Mouse (Mus musculus): ENCODE measurements around the gene Ncstn. TPM values are rescaled to one million over a fixed set of nuclear protein-coding genes. Genes with fewer than 3 reads are reported as not detected.

Gene Ncstn
- polyA plus RNA-seq, 1 experiment from 2014 or later: 110 TPM

DNA sequence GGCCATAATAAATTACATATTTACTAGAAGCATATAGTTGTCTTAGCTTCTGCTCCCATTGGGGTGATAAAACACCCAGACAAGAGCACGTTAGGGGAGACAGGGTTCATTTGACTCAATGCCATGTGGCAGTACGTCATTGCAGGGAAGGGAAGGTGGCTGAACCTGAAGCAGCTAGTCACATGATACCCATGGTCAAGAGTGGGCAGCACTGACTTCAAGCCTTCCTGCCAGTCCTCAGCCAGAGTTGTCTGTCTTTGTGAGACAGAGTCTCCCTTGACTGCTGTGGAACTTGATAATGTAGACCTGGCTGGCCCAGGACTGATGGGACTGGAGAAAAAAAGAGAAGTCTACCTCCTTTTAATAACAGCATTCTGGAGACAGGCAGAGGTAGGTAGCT lies 40.1 kb upstream of the Ncstn start:
- H3K4me1 ChIP-seq (ENCODE audit: control insufficient read depth, insufficient read depth, low read depth, low read length): peaks cover 5% of the 10 kb centered on the region
- no peak for ATAC-seq
- no peak overlapping the region for H3K9ac ChIP-seq (ENCODE audit: low read depth, low read length)
- no peak overlapping the region for H3K4me2 ChIP-seq (ENCODE audit: low read length)
- H3K36me3 ChIP-seq (ENCODE audit: control insufficient read depth, insufficient read depth, low read length): peaks cover 40% of the 10 kb centered on the region
- no peak overlapping the region for H3K4me3 ChIP-seq (ENCODE audit: low read length)
- no peaks in the 10 kb centered on the region for H3K27me3 ChIP-seq (replicated peaks; ENCODE audit: control insufficient read depth, insufficient read depth, low read length)
- H3K27ac ChIP-seq (ENCODE audit: low read depth, low read length): no peak overlapping the region
- WGBS: 80% methylated on average over 2 of the region's 2 CpGs
- no peaks in the 10 kb centered on the region for H3K9me3 ChIP-seq (ENCODE audit: control insufficient read depth, low read length)

GRCm38 (mm10) chr1:172119720-172120119 lies 37.1 kb upstream of the Ncstn start:
- Histone ChIP-seq H3K36me3 (ENCODE audit: control insufficient read depth, insufficient read depth, low read length) (peaks cover 66% of the 10 kb centered on the region), H3K9me3 (ENCODE audit: control insufficient read depth, low read length) (no peaks in the 10 kb centered on the region), H3K27ac (ENCODE audit: low read depth, low read length) (no peak overlapping the region), H3K4me3 (ENCODE audit: low read length) (no peak overlapping the region), H3K4me2 (ENCODE audit: low read length) (no peak overlapping the region), H3K9ac (ENCODE audit: low read depth, low read length) (no peak overlapping the region), H3K27me3 (replicated peaks; ENCODE audit: control insufficient read depth, insufficient read depth, low read length) (no peaks in the 10 kb centered on the region), H3K4me1 (ENCODE audit: control insufficient read depth, insufficient read depth, low read depth, low read length) (no peaks in the 10 kb centered on the region)
- 46% methylated on average over 3 of the region's 3 CpGs for WGBS
- 0 out of 2 replicates have a peak, but pooled peaks have one; percentile 47 for ATAC-seq

- WGBS: 82% methylated on average over 6 of the region's 6 CpGs
- H3K36me3 ChIP-seq (ENCODE audit: control insufficient read depth, insufficient read depth, low read length): peaks cover 72% of the 10 kb centered on the region
- no peaks in the 10 kb centered on the region for H3K9me3 ChIP-seq (ENCODE audit: control insufficient read depth, low read length)
- H3K9ac ChIP-seq (ENCODE audit: low read depth, low read length): no peak overlapping the region
- H3K27ac ChIP-seq (ENCODE audit: low read depth, low read length): no peak overlapping the region
- no peak overlapping the region for H3K4me2 ChIP-seq (ENCODE audit: low read length)
- H3K4me1 ChIP-seq (ENCODE audit: control insufficient read depth, insufficient read depth, low read depth, low read length): no peaks in the 10 kb centered on the region
- H3K27me3 ChIP-seq (replicated peaks; ENCODE audit: control insufficient read depth, insufficient read depth, low read length): no peaks in the 10 kb centered on the region
- no peak for ATAC-seq
- no peak overlapping the region for H3K4me3 ChIP-seq (ENCODE audit: low read length)
Measured at GRCm38 (mm10) chr1:172119100-172119499, 36.5 kb upstream of the Ncstn start.

DNA sequence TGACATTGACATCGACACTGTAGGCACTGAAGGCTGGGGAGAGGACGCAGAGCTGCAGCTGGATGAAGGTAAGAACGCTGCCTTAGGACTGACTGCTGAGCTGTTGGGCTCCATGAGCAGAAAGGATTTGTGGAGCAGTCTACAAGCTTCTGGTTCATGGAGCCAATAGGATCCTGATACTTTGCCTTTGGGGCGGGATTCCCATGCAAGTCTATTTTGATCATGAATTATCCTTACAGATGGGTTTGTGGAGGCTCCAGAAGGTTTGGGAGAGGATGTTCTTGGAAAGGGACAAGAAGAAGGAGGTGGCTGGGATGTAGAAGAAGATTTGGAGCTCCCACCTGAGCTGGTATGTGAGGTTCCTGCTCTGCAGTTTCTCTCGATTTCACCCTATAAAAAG lies 34.4 kb upstream of the Ncstn start:
- Histone ChIP-seq H3K4me3 (ENCODE audit: low read length) (no peak overlapping the region), H3K27ac (ENCODE audit: low read depth, low read length) (no peak overlapping the region), H3K36me3 (ENCODE audit: control insufficient read depth, insufficient read depth, low read length) (peaks cover 84% of the 10 kb centered on the region), H3K27me3 (replicated peaks; ENCODE audit: control insufficient read depth, insufficient read depth, low read length) (no peaks in the 10 kb centered on the region), H3K4me1 (ENCODE audit: control insufficient read depth, insufficient read depth, low read depth, low read length) (no peaks in the 10 kb centered on the region), H3K4me2 (ENCODE audit: low read length) (no peak overlapping the region), H3K9ac (ENCODE audit: low read depth, low read length) (no peak overlapping the region), H3K9me3 (ENCODE audit: control insufficient read depth, low read length) (no peaks in the 10 kb centered on the region)
- no peak for ATAC-seq
- 95% methylated on average over 5 of the region's 5 CpGs for WGBS

- peaks cover 52% of the 10 kb centered on the region for H3K36me3 ChIP-seq (ENCODE audit: control insufficient read depth, insufficient read depth, low read length)
- ATAC-seq: peak; percentile 93
- no peak overlapping the region for H3K27ac ChIP-seq (ENCODE audit: low read depth, low read length)
- no peaks in the 10 kb centered on the region for H3K27me3 ChIP-seq (replicated peaks; ENCODE audit: control insufficient read depth, insufficient read depth, low read length)
- no peak overlapping the region for H3K9ac ChIP-seq (ENCODE audit: low read depth, low read length)
- H3K4me2 ChIP-seq (ENCODE audit: low read length): no peak overlapping the region
- WGBS: 56% methylated on average over 10 of the region's 10 CpGs
- no peak overlapping the region for H3K4me3 ChIP-seq (ENCODE audit: low read length)
- no peaks in the 10 kb centered on the region for H3K4me1 ChIP-seq (ENCODE audit: control insufficient read depth, insufficient read depth, low read depth, low read length)
- no peaks in the 10 kb centered on the region for H3K9me3 ChIP-seq (ENCODE audit: control insufficient read depth, low read length)
Measured at GRCm38 (mm10) chr1:172107777-172108477, 25.3 kb upstream of the Ncstn start.

DNA sequence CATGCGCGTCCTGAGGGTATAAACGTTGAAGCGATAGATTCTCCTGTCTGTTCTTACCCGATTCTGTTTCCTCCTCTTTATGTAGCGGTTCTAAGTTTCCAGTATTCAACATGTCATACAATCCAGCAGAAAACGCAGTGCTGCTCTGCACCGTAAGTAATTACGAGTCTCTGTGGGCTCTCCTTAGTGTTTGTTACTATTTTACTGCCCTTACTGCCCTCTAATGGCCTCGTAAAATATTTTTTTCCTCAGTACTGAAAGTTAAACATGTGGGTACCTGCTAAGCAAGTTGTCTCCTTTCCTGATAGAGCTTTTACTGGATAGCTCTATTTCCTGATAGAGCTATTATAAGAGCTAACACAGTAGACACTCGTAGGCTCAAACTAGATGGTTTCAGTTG lies 22.5 kb upstream of the Ncstn start:
- 73% methylated on average over 11 of the region's 11 CpGs for WGBS
- no peak for ATAC-seq
- H3K4me2 ChIP-seq (ENCODE audit: low read length): no peak overlapping the region

GRCm38 (mm10) chr1:172103619-172104018 lies 21.0 kb upstream of the Ncstn start:
- no peak for ATAC-seq
- no peaks in the 10 kb centered on the region for H3K4me1 ChIP-seq (ENCODE audit: control insufficient read depth, insufficient read depth, low read depth, low read length)
- H3K9ac ChIP-seq (ENCODE audit: low read depth, low read length): no peak overlapping the region
- no peaks in the 10 kb centered on the region for H3K9me3 ChIP-seq (ENCODE audit: control insufficient read depth, low read length)
- 88% methylated on average over 4 of the region's 4 CpGs for WGBS
- no peak overlapping the region for H3K4me3 ChIP-seq (ENCODE audit: low read length)
- no peak overlapping the region for H3K27ac ChIP-seq (ENCODE audit: low read depth, low read length)
- no peaks in the 10 kb centered on the region for H3K27me3 ChIP-seq (replicated peaks; ENCODE audit: control insufficient read depth, insufficient read depth, low read length)
- peaks cover 49% of the 10 kb centered on the region for H3K36me3 ChIP-seq (ENCODE audit: control insufficient read depth, insufficient read depth, low read length)
- no peak overlapping the region for H3K4me2 ChIP-seq (ENCODE audit: low read length)

More for the DNA sequence above, 22.5 kb upstream of the Ncstn start:
- Histone ChIP-seq H3K36me3 (ENCODE audit: control insufficient read depth, insufficient read depth, low read length) (peaks cover 51% of the 10 kb centered on the region), H3K9ac (ENCODE audit: low read depth, low read length) (no peak overlapping the region), H3K9me3 (ENCODE audit: control insufficient read depth, low read length) (no peaks in the 10 kb centered on the region), H3K4me3 (ENCODE audit: low read length) (no peak overlapping the region), H3K27me3 (replicated peaks; ENCODE audit: control insufficient read depth, insufficient read depth, low read length) (no peaks in the 10 kb centered on the region), H3K27ac (ENCODE audit: low read depth, low read length) (no peak overlapping the region), H3K4me1 (ENCODE audit: control insufficient read depth, insufficient read depth, low read depth, low read length) (no peaks in the 10 kb centered on the region)

- Histone ChIP-seq H3K9me3 (ENCODE audit: control insufficient read depth, low read length) (no peaks in the 10 kb centered on the region), H3K9ac (ENCODE audit: low read depth, low read length) (no peak overlapping the region), H3K4me2 (ENCODE audit: low read length) (no peak overlapping the region), H3K4me3 (ENCODE audit: low read length) (no peak overlapping the region), H3K27ac (ENCODE audit: low read depth, low read length) (no peak overlapping the region), H3K4me1 (ENCODE audit: control insufficient read depth, insufficient read depth, low read depth, low read length) (no peaks in the 10 kb centered on the region), H3K36me3 (ENCODE audit: control insufficient read depth, insufficient read depth, low read length) (peaks cover 42% of the 10 kb centered on the region), H3K27me3 (replicated peaks; ENCODE audit: control insufficient read depth, insufficient read depth, low read length) (no peaks in the 10 kb centered on the region)
- 65% methylated on average over 6 of the region's 6 CpGs for WGBS
- no peak for ATAC-seq
Measured at GRCm38 (mm10) chr1:172099325-172100033, 16.9 kb upstream of the Ncstn start.

GRCm38 (mm10) chr1:172095202-172095601 lies 12.6 kb upstream of the Ncstn start:
- H3K4me1 ChIP-seq (ENCODE audit: control insufficient read depth, insufficient read depth, low read depth, low read length): no peaks in the 10 kb centered on the region
- H3K27ac ChIP-seq (ENCODE audit: low read depth, low read length): no peak overlapping the region
- ATAC-seq: no peak
- no peak overlapping the region for H3K4me2 ChIP-seq (ENCODE audit: low read length)
- H3K27me3 ChIP-seq (replicated peaks; ENCODE audit: control insufficient read depth, insufficient read depth, low read length): no peaks in the 10 kb centered on the region
- no peak overlapping the region for H3K9ac ChIP-seq (ENCODE audit: low read depth, low read length)
- H3K9me3 ChIP-seq (ENCODE audit: control insufficient read depth, low read length): no peaks in the 10 kb centered on the region
- 40% methylated on average over 6 of the region's 6 CpGs for WGBS
- H3K4me3 ChIP-seq (ENCODE audit: low read length): no peak overlapping the region
- peaks cover 40% of the 10 kb centered on the region for H3K36me3 ChIP-seq (ENCODE audit: control insufficient read depth, insufficient read depth, low read length)

Measured in hindbrain, embryonic 16.5 days (tissue).